Mouse (Mus musculus) layer of hippocampus, adult 2 months (tissue): ENCODE results near the gene Hist1h4d. TPM values are rescaled to one million over a fixed set of nuclear protein-coding genes. Genes with fewer than 3 reads are reported as not detected.
"Not testable (repeated sequence)": the region's sequence is repeated elsewhere in the genome, so short reads cannot be mapped to it uniquely, and the experiment has no call there.

Experiments
- DNase-seq, 2 experiments: peaks; one replicate each; pipeline ENCODE4 v3.0.0; 2022; ENCODE audit warnings: low spot score in 2 of 2
- H3K27ac ChIP-seq: fragments of 200-600 bp; 2 replicates; pipeline ENCODE4 v1.8.1; 2022
- H3K4me3 ChIP-seq: fragments of 200-600 bp; 2 replicates; pipeline ENCODE4 v1.8.1; 2022; ENCODE audit warnings: mild to moderate bottlenecking
- CTCF ChIP-seq: fragments of 200-600 bp; conservative IDR thresholded peaks from 2 replicates; pipeline ENCODE4 v1.8.1; 2022; ENCODE audit warnings: antibody characterized with exemption, mild to moderate bottlenecking, moderate library complexity
- total RNA-seq, 2 experiments: library from RNA; stranded (reverse); gene quantifications; 2 replicates each; pipeline ENCODE4 v1.2.3; 2021

Hist1h4d gene
- total RNA-seq, 2 experiments from 2014 or later = 140 to 146 TPM

- peak; percentile 75 to 82 for DNase-seq
- Histone ChIP-seq H3K4me3 (peak overlapping the region; percentile 62), H3K27ac (peak overlapping the region; percentile 78)
- TF ChIP-seq CTCF = no peak
These were observed 26.2 kb upstream of the Hist1h4d start for GRCm38 (mm10) chr13:23554925-23555838.

GRCm38 (mm10) chr13:23555839-23556416, 25.5 kb upstream of the Hist1h4d start:
- Histone ChIP-seq H3K27ac (peak overlapping the region; percentile 78), H3K4me3 (peak overlapping the region; percentile 62)
- no peak for TF ChIP-seq CTCF
- DNase-seq = peak; percentile 66 to 85

- no peak for TF ChIP-seq CTCF
- H3K27ac ChIP-seq = peak overlapping the region; percentile 78; the same call in 1 of the 2 replicates
- H3K4me3 ChIP-seq = no peak overlapping the region
These were observed 24.5 kb upstream of the Hist1h4d start for GRCm38 (mm10) chr13:23556906-23557305.

GRCm38 (mm10) chr13:23560699-23561098, 20.7 kb upstream of the Hist1h4d start:
- not testable (repeated sequence) for H3K4me3 ChIP-seq, H3K27ac ChIP-seq, DNase-seq

More at GRCm38 (mm10) chr13:23556906-23557305, 24.5 kb upstream of the Hist1h4d start:
- DNase-seq = no peak

GRCm38 (mm10) chr13:23561531-23561882, 19.9 kb upstream of the Hist1h4d start:
- H3K4me3 ChIP-seq = peak overlapping the region; percentile 73
- peak overlapping the region; percentile 97 for H3K27ac ChIP-seq

GRCm38 (mm10) chr13:23561883-23562659, 19.3 kb upstream of the Hist1h4d start, which contains the start of gene Hist1h3e:
Gene Hist1h3e (minus strand): TSS chr13:23562369.
- peak; percentile 93 to 96 for DNase-seq
- Histone ChIP-seq H3K4me3 (peak within 1 kb of the TSS; percentile 73), H3K27ac (peak within 1 kb of the TSS; percentile 97)

More at GRCm38 (mm10) chr13:23561531-23561882, 19.9 kb upstream of the Hist1h4d start:
- not testable (repeated sequence) for DNase-seq

- Histone ChIP-seq H3K4me3 (peak overlapping the region; percentile 73), H3K27ac (peak overlapping the region; percentile 97)
- DNase-seq = no peak
- TF ChIP-seq CTCF = peak; percentile 81
These were observed 18.5 kb upstream of the Hist1h4d start for GRCm38 (mm10) chr13:23562699-23563462.

GRCm38 (mm10) chr13:23564482-23564881, 16.9 kb upstream of the Hist1h4d start:
- Histone ChIP-seq H3K4me3 (no peak overlapping the region), H3K27ac (no peak overlapping the region)
- DNase-seq = no peak
- TF ChIP-seq CTCF = no peak

GRCm38 (mm10) chr13:23570261-23571021, 11.0 kb upstream of the Hist1h4d start:
- peak overlapping the region; percentile 95 for H3K27ac ChIP-seq
- H3K4me3 ChIP-seq = peak overlapping the region; percentile 73
- not testable (repeated sequence) for DNase-seq

- DNase-seq = peak; percentile 72 to 92
- no peak for TF ChIP-seq CTCF
- Histone ChIP-seq H3K27ac (peak within 1 kb of the TSS; percentile 95), H3K4me3 (peak within 1 kb of the TSS; percentile 73)
These were observed 10.3 kb upstream of the Hist1h4d start, which contains the start of the genes Hist1h2ae and Hist1h2bg for GRCm38 (mm10) chr13:23571022-23571503. Gene Hist1h2ae (minus strand): TSS chr13:23571220. Gene Hist1h2bg (plus strand): TSS chr13:23571396.

GRCm38 (mm10) chr13:23571504-23572217, 9.7 kb upstream of the Hist1h4d start:
- Histone ChIP-seq H3K27ac (peak overlapping the region; percentile 95), H3K4me3 (peak overlapping the region; percentile 73)
- not testable (repeated sequence) for DNase-seq
